Mouse (Mus musculus): ENCODE results near the gene Epsti1. TPM values are rescaled to one million over a fixed set of nuclear protein-coding genes. Genes with fewer than 3 reads are reported as not detected.

Gene Epsti1
- polyA plus RNA-seq, 1 experiment: 19.8 TPM

DNA sequence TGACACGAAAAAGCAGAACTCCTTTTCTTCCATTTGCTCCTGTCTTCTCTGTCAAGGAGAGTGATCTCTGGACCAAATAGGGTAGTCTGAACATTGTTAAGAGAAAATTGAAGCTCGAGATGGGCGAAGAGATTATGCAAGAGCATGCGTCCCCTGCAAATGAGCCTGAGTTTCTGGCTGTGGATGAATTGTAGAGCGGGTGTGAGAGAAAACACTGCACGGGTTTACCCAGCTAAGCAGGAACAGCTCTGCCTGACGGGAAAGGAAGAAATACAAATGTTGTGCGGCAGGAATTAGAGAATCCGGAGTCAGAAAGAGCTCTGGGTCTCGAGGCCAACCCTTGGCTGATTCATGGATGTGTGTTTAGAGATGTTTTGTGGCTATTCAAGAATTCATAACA is 107.8 kb downstream of the Epsti1 start:
- Histone ChIP-seq H3K36me3 (ENCODE audit: control insufficient read depth, insufficient read depth, low read length) (no peaks in the 10 kb centered on the region), H3K27ac (ENCODE audit: insufficient read depth, low read depth, low read length) (no peak overlapping the region), H3K27me3 (ENCODE audit: control insufficient read depth, insufficient read depth, low read length) (no peaks in the 10 kb centered on the region), H3K4me1 (ENCODE audit: control insufficient read depth, insufficient read depth, insufficient read length, low read length) (no peaks in the 10 kb centered on the region), H3K4me3 (ENCODE audit: low read depth, low read length) (no peak overlapping the region)
- no peak for TF ChIP-seq CTCF (IDR thresholded peaks at IDR 0.05; ENCODE audit: extremely low read depth, insufficient read length, insufficient replicate concordance, low read depth, low read length)
- no peak for TF ChIP-seq POLR2A (IDR thresholded peaks at IDR 0.05; ENCODE audit: low read depth, low read length)
- WGBS: 25% methylated on average over 10 of the region's 10 CpGs

GRCm38 (mm10) chr14:78015540-78016321 is 111.7 kb downstream of the Epsti1 start:
- TF ChIP-seq CTCF (IDR thresholded peaks at IDR 0.05; ENCODE audit: extremely low read depth, insufficient read length, insufficient replicate concordance, low read depth, low read length) (no peak), POLR2A (IDR thresholded peaks at IDR 0.05; ENCODE audit: low read depth, low read length) (no peak)
- no peaks in the 10 kb centered on the region for H3K27me3 ChIP-seq (ENCODE audit: control insufficient read depth, insufficient read depth, low read length)
- 84% methylated on average over 7 of the region's 7 CpGs for whole genome bisulfite sequencing
- H3K4me1 ChIP-seq (ENCODE audit: control insufficient read depth, insufficient read depth, insufficient read length, low read length): no peaks in the 10 kb centered on the region
- no peaks in the 10 kb centered on the region for H3K36me3 ChIP-seq (ENCODE audit: control insufficient read depth, insufficient read depth, low read length)
- H3K4me3 ChIP-seq (ENCODE audit: low read depth, low read length): no peak overlapping the region
- no peak overlapping the region for H3K27ac ChIP-seq (ENCODE audit: insufficient read depth, low read depth, low read length)

DNA sequence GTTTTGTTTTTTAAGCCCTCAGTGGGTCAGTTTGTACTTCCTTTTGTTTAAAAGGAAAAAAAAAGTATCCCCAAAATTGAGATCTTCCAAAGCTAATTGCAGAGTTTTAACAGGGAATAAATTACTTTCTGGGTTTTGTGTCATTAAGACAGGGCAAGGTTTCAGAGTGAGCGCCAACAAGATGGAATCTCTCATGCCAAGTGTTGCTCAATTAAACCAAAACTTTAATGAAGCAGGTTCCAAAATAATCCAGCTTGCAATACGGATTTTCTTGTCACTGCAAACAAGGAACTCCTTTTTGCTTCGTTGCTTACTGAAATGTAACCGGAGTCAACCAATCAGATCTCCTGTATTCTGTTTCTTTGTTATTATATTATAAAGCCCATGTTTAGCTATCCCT is 112.4 kb downstream of the Epsti1 start:
- H3K27me3 ChIP-seq (ENCODE audit: control insufficient read depth, insufficient read depth, low read length): no peaks in the 10 kb centered on the region
- no peak overlapping the region for H3K4me3 ChIP-seq (ENCODE audit: low read depth, low read length)
- TF ChIP-seq CTCF (IDR thresholded peaks at IDR 0.05; ENCODE audit: extremely low read depth, insufficient read length, insufficient replicate concordance, low read depth, low read length) (no peak), POLR2A (IDR thresholded peaks at IDR 0.05; ENCODE audit: low read depth, low read length) (no peak)
- H3K27ac ChIP-seq (ENCODE audit: insufficient read depth, low read depth, low read length): no peak overlapping the region
- no peaks in the 10 kb centered on the region for H3K36me3 ChIP-seq (ENCODE audit: control insufficient read depth, insufficient read depth, low read length)
- 71% methylated on average over 4 of the region's 4 CpGs for WGBS
- no peaks in the 10 kb centered on the region for H3K4me1 ChIP-seq (ENCODE audit: control insufficient read depth, insufficient read depth, insufficient read length, low read length)

- no peak overlapping the region for H3K4me3 ChIP-seq (ENCODE audit: low read depth, low read length)
- 43% methylated on average over 8 of the region's 8 CpGs for WGBS
- H3K27me3 ChIP-seq (ENCODE audit: control insufficient read depth, insufficient read depth, low read length): no peaks in the 10 kb centered on the region
- TF ChIP-seq CTCF (IDR thresholded peaks at IDR 0.05; ENCODE audit: extremely low read depth, insufficient read length, insufficient replicate concordance, low read depth, low read length) (no peak), POLR2A (IDR thresholded peaks at IDR 0.05; ENCODE audit: low read depth, low read length) (no peak)
- H3K4me1 ChIP-seq (ENCODE audit: control insufficient read depth, insufficient read depth, insufficient read length, low read length): no peaks in the 10 kb centered on the region
- no peak overlapping the region for H3K27ac ChIP-seq (ENCODE audit: insufficient read depth, low read depth, low read length)
- no peaks in the 10 kb centered on the region for H3K36me3 ChIP-seq (ENCODE audit: control insufficient read depth, insufficient read depth, low read length)
These were observed 115.9 kb downstream of the Epsti1 start for GRCm38 (mm10) chr14:78019935-78020334.

DNA sequence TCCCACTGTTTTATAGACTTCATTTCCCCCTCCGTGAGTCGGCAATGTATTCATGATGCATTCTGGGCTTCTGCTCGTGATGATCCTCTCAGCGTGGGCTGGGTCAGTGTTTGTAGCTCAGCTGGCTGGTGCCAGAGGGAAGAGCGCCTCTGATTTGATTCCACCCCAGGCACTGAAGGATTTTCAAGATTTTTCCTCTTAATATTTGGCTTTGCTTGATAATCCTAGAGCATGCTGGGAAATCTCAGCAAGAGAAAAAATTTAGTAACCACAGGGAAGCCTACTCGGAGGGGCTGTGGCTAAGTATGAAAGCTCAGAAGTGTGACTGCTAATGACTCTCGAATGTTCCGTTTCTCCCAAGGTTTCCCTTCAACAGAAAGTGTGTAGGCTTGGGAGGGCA is 134.8 kb downstream of the Epsti1 start:
- Histone ChIP-seq H3K36me3 (ENCODE audit: control insufficient read depth, insufficient read depth, low read length) (no peaks in the 10 kb centered on the region), H3K27ac (ENCODE audit: insufficient read depth, low read depth, low read length) (no peak overlapping the region), H3K4me1 (ENCODE audit: control insufficient read depth, insufficient read depth, insufficient read length, low read length) (no peaks in the 10 kb centered on the region), H3K4me3 (ENCODE audit: low read depth, low read length) (no peak overlapping the region), H3K27me3 (ENCODE audit: control insufficient read depth, insufficient read depth, low read length) (no peaks in the 10 kb centered on the region)
- whole genome bisulfite sequencing: 68% methylated on average over 8 of the region's 8 CpGs
- no peak for TF ChIP-seq POLR2A (IDR thresholded peaks at IDR 0.05; ENCODE audit: low read depth, low read length)
- TF ChIP-seq CTCF (IDR thresholded peaks at IDR 0.05; ENCODE audit: extremely low read depth, insufficient read length, insufficient replicate concordance, low read depth, low read length): no peak

DNA sequence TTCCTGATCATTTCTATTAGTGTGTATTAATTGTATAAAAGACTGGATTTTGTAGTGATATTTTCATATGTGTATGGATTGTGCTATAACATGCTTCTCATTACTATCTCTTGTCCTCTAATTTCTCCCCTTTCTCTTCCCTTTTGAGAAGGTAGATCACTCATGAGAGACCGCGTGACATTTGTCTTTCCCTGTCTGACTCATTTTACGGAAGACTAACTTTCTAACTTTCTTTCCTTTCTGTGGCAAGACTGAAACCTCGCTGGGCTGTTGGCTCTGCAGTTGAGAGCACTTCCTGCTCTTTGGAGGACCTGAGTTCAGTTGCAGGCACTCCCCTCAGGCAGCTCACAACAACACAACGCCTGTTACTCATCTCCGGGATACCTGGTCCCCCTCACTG is 136.6 kb downstream of the Epsti1 start:
- TF ChIP-seq POLR2A (IDR thresholded peaks at IDR 0.05; ENCODE audit: low read depth, low read length): no peak
- 78% methylated on average over 6 of the region's 6 CpGs for WGBS

DNA sequence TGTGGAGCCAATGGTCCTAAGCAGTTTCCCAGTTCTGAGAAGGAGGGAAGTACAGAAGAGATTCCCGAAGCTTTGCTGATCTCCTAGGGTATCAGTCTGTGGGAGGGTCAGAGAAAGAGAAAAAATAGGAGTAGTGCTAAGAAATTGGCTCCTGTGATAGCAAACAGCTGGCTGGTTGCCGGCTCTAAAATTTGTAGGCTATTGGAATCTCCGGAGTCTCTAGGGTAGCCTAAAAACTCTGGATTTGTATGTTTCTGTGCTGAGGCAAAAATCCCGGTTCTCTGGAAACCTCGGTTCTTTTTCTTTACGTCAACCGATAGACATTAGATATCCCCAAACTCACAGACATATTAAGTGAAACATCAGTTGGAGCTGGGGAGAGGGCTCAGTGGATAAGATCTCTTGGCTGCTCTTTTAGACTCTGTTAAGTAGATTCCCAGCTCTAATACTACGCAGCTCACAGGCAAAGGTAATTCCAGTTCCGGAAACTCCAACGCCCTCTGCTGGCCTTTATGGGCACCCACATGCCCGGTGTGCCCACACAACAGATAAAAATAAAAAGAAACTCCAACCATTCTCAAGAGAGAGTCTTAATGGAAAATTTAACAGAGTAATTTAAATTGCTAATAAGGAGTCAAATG is 138.0 kb downstream of the Epsti1 start:
- 79% methylated on average over 11 of the region's 11 CpGs for whole genome bisulfite sequencing
- no peaks in the 10 kb centered on the region for H3K4me1 ChIP-seq (ENCODE audit: control insufficient read depth, insufficient read depth, insufficient read length, low read length)

More for the DNA sequence above, 136.6 kb downstream of the Epsti1 start:
- no peaks in the 10 kb centered on the region for H3K27me3 ChIP-seq (ENCODE audit: control insufficient read depth, insufficient read depth, low read length)
- H3K4me1 ChIP-seq (ENCODE audit: control insufficient read depth, insufficient read depth, insufficient read length, low read length): no peaks in the 10 kb centered on the region
- H3K27ac ChIP-seq (ENCODE audit: insufficient read depth, low read depth, low read length): no peak overlapping the region
- no peaks in the 10 kb centered on the region for H3K36me3 ChIP-seq (ENCODE audit: control insufficient read depth, insufficient read depth, low read length)
- H3K4me3 ChIP-seq (ENCODE audit: low read depth, low read length): no peak overlapping the region

More for the DNA sequence above, 138.0 kb downstream of the Epsti1 start:
- no peak overlapping the region for H3K4me3 ChIP-seq (ENCODE audit: low read depth, low read length)
- no peak overlapping the region for H3K27ac ChIP-seq (ENCODE audit: insufficient read depth, low read depth, low read length)
- TF ChIP-seq CTCF (IDR thresholded peaks at IDR 0.05; ENCODE audit: extremely low read depth, insufficient read length, insufficient replicate concordance, low read depth, low read length): peak; percentile 24; the same call in 1 of the 2 replicates
- TF ChIP-seq POLR2A (IDR thresholded peaks at IDR 0.05; ENCODE audit: low read depth, low read length): no peak
- H3K27me3 ChIP-seq (ENCODE audit: control insufficient read depth, insufficient read depth, low read length): no peaks in the 10 kb centered on the region
- no peaks in the 10 kb centered on the region for H3K36me3 ChIP-seq (ENCODE audit: control insufficient read depth, insufficient read depth, low read length)

Data from small intestine, adult 2 months (tissue).